8 mouse cellular contexts compared by ENCODE assay signal in genomic region chr5:131600325-131601125, GRCm38 (mm10).
A peak's percentile ranks its signal among the peaks of the same experiment; 100 is the strongest.
DNase-seq lines count a peak whose midpoint lies in the region; ATAC-seq lines count a peak whose summit lies in the region.

No protein-coding gene starts in this region.

- 43% methylated on average over 14 of the region's 14 CpGs for WGBS in intestine, embryonic 14.5 days
- WGBS in midbrain, embryonic 13.5 days = under 1% methylated on average over 14 of the region's 14 CpGs
- 38% methylated on average over 14 of the region's 14 CpGs for WGBS in stomach, embryonic 15.5 days

- H3K4me3 ChIP-seq in intestine, embryonic 14.5 days (ENCODE audit: low read depth, low read length) = no peak overlapping the region
- no peak overlapping the region for H3K4me3 ChIP-seq in midbrain, embryonic 13.5 days (replicated peaks)
- no peak overlapping the region for H3K4me3 ChIP-seq in stomach, embryonic 15.5 days (replicated peaks)

- no peaks in the 10 kb centered on the region for H3K4me1 ChIP-seq in intestine, embryonic 14.5 days (replicated peaks; ENCODE audit: control insufficient read depth, insufficient read depth, low read length)
- peaks cover 80% of the 10 kb centered on the region for H3K4me1 ChIP-seq in midbrain, embryonic 13.5 days (replicated peaks)
- H3K4me1 ChIP-seq in stomach, embryonic 15.5 days = peaks cover 2% of the 10 kb centered on the region; the same call in 1 of the 2 replicates

- peak; percentile 48; the same call in 1 of the 2 replicates for ATAC-seq in intestine, embryonic 14.5 days (replicated peaks; ENCODE audit: low FRiP score, low TSS enrichment, low read depth)
- ATAC-seq in midbrain, embryonic 13.5 days = peak; percentile 88
- ATAC-seq in stomach, embryonic 15.5 days (ENCODE audit: insufficient read depth, low FRiP score, low read depth) = peak; percentile 32; the same call in 1 of the 2 replicates

- H3K9ac ChIP-seq in intestine, embryonic 14.5 days (ENCODE audit: low read length) = no peak overlapping the region
- peak overlapping the region; percentile 15; the same call in 1 of the 2 replicates for H3K9ac ChIP-seq in midbrain, embryonic 13.5 days (replicated peaks)
- no peak overlapping the region for H3K9ac ChIP-seq in stomach, embryonic 15.5 days

- no peak overlapping the region for H3K27ac ChIP-seq in intestine, embryonic 14.5 days (ENCODE audit: low read depth)
- peak overlapping the region; percentile 79 for H3K27ac ChIP-seq in midbrain, embryonic 13.5 days
- no peak overlapping the region for H3K27ac ChIP-seq in stomach, embryonic 15.5 days

- H3K4me2 ChIP-seq in intestine, embryonic 14.5 days (ENCODE audit: low read length) = no peak overlapping the region
- peak overlapping the region; percentile 34 for H3K4me2 ChIP-seq in midbrain, embryonic 13.5 days (replicated peaks)
- no peak overlapping the region for H3K4me2 ChIP-seq in stomach, embryonic 15.5 days

- H3K9me3 ChIP-seq in intestine, embryonic 14.5 days (ENCODE audit: control insufficient read depth, low read length) = no peaks in the 10 kb centered on the region
- H3K9me3 ChIP-seq in midbrain, embryonic 13.5 days = no peaks in the 10 kb centered on the region
- H3K9me3 ChIP-seq in stomach, embryonic 15.5 days = no peaks in the 10 kb centered on the region

- H3K27me3 ChIP-seq in intestine, embryonic 14.5 days (replicated peaks; ENCODE audit: control insufficient read depth, insufficient read depth, low read length) = no peaks in the 10 kb centered on the region
- H3K27me3 ChIP-seq in midbrain, embryonic 13.5 days = peaks cover 22% of the 10 kb centered on the region
- no peaks in the 10 kb centered on the region for H3K27me3 ChIP-seq in stomach, embryonic 15.5 days (replicated peaks)

- no peaks in the 10 kb centered on the region for H3K36me3 ChIP-seq in intestine, embryonic 14.5 days (ENCODE audit: control insufficient read depth, insufficient read depth, low read length)
- H3K36me3 ChIP-seq in midbrain, embryonic 13.5 days = no peaks in the 10 kb centered on the region
- no peaks in the 10 kb centered on the region for H3K36me3 ChIP-seq in stomach, embryonic 15.5 days

- peak; percentile 69 to 80 for DNase-seq in adrenal gland, postnatal 4 days (ENCODE audit: low spot score in 2 of 2)
- peak; percentile 68 for DNase-seq in embryo, embryonic 11 days
- DNase-seq in gastrocnemius, postnatal 25 days = peak; percentile 70
- DNase-seq in intestine, embryonic 14.5 days (ENCODE audit: low spot score) = no peak
- DNase-seq in left cerebral cortex, adult 9 months (ENCODE audit: low spot score in 2 of 2) = peak; percentile 42 to 49
- no peak for DNase-seq in T-cell, adult 2 months (ENCODE audit: low spot score)

Comparison
In these comparisons a context has a peak if more than half of its experiments do, and no peak if none do; other contexts are left out.
1. DNase-seq: peak in adrenal gland, postnatal 4 days (2 of 2), embryo, embryonic 11 days (single experiment), gastrocnemius, postnatal 25 days (single experiment) and left cerebral cortex, adult 9 months (2 of 2); none in intestine, embryonic 14.5 days (single experiment) and T-cell, adult 2 months (single experiment).
2. ATAC-seq: peak in every context shown above with its lines; median percentile 88 in midbrain, embryonic 13.5 days; 48 in intestine, embryonic 14.5 days; 32 in stomach, embryonic 15.5 days.